Mouse (Mus musculus) myocyte (in vitro differentiated cells): ENCODE results near the gene Dnajb4.

Source experiments
- CEBPB ChIP-seq: IDR thresholded peaks from 2 replicates; pipeline ENCODE4 v1.6.1; 2011; ENCODE audit warnings: mild to moderate bottlenecking, moderate library complexity; ENCODE audit not compliant: poor library complexity, insufficient read depth, severe bottlenecking
- MAX ChIP-seq: IDR thresholded peaks from one replicate; pipeline ENCODE4 v1.6.1; 2011; ENCODE audit warnings: low read depth, mild to moderate bottlenecking, control low read depth
- MYOD1 ChIP-seq, 3 experiments: IDR thresholded peaks; one replicate each; pipeline ENCODE4 v1.6.1; 2011; ENCODE audit warnings: control low read depth in 2 of 3, low read depth in 2 of 3, mild to moderate bottlenecking in 2 of 3, moderate library complexity in 1 of 3; ENCODE audit not compliant: insufficient read length in 2 of 3, control insufficient read depth in 1 of 3
- MYOG ChIP-seq, 3 experiments: IDR thresholded peaks; one replicate each; pipeline ENCODE4 v1.6.1; 2011; ENCODE audit warnings: control low read depth in 2 of 3, low read depth in 2 of 3, mild to moderate bottlenecking in 2 of 3; ENCODE audit not compliant: insufficient read length in 2 of 3, control insufficient read depth in 1 of 3, insufficient read depth in 1 of 3
- POLR2A ChIP-seq: IDR thresholded peaks from one replicate; pipeline ENCODE4 v1.6.1; 2011; ENCODE audit warnings: low read depth, mild to moderate bottlenecking, control low read depth, moderate library complexity; ENCODE audit not compliant: insufficient read length
- USF1 ChIP-seq: IDR thresholded peaks from one replicate; pipeline ENCODE4 v1.6.1; 2011; ENCODE audit warnings: low read depth, mild to moderate bottlenecking, control low read depth, moderate library complexity

- TF ChIP-seq POLR2A (no peak), MYOG (IDR thresholded peaks at IDR 0.05; ENCODE audit: control insufficient read depth in 1 of 3, insufficient read depth in 1 of 3, insufficient read length in 2 of 3, low read depth in 2 of 3) (no peak), MAX (no peak), USF1 (no peak), CEBPB (no peak), MYOD1 (IDR thresholded peaks at IDR 0.05; ENCODE audit: control insufficient read depth in 1 of 3, insufficient read length in 2 of 3, low read depth in 2 of 3) (no peak)
Observed at GRCm38 (mm10) chr3:152238836-152239235, 28.7 kb upstream of the Dnajb4 start.
